Comparison of ENCODE assay signal across 8 mouse cellular contexts in genomic region chr19:8821146-8821545, GRCm38 (mm10). TPM values are rescaled to one million over a fixed set of nuclear protein-coding genes. Genes with fewer than 3 reads are reported as not detected.
DNase-seq lines count a peak whose midpoint lies in the region; ATAC-seq and TF ChIP-seq lines count a peak whose summit lies in the region.

No protein-coding gene starts in this region.

- H3K4me3 ChIP-seq in heart, adult 2 months, result peak overlapping the region; percentile 86
- peak overlapping the region; percentile 96 to 98 for H3K4me3 ChIP-seq in MEL (ENCODE audit: control insufficient read depth in 1 of 2, insufficient read depth in 1 of 2, low read depth in 2 of 2, low read length in 2 of 2)
- peak overlapping the region; percentile 99 for H3K4me3 ChIP-seq in intestine, embryonic 14.5 days (ENCODE audit: low read depth, low read length)
- H3K4me3 ChIP-seq in midbrain, embryonic 10.5 days, result peak overlapping the region; percentile 100

- no peak for TF ChIP-seq CTCF in heart, adult 2 months (IDR thresholded peaks at IDR 0.05)
- TF ChIP-seq CTCF in MEL (IDR thresholded peaks at IDR 0.05 in 2 of 3, conservative IDR thresholded peaks at IDR 0.05 in 1 of 3; ENCODE audit: control insufficient read depth in 1 of 3, insufficient read depth in 1 of 3, low read depth in 2 of 3, low read length in 3 of 3, poor library complexity in 1 of 3, severe bottlenecking in 1 of 3), result no peak

- no peak for ATAC-seq in intestine, embryonic 14.5 days (replicated peaks; ENCODE audit: low FRiP score, low TSS enrichment, low read depth)
- no peak for ATAC-seq in granulocyte monocyte progenitor cell, adult 5-6 weeks (replicated peaks; ENCODE audit: poor library complexity, severe bottlenecking)

- no peak for TF ChIP-seq RAD21 in MEL (IDR thresholded peaks at IDR 0.05; ENCODE audit: low read depth, low read length)

- H3K79me2 ChIP-seq in heart, adult 2 months (replicated peaks; ENCODE audit: control insufficient read depth, insufficient read depth, low read length), result peaks cover 1% of the 10 kb centered on the region; the same call in 1 of the 2 replicates
- peaks cover 53% of the 10 kb centered on the region for H3K79me2 ChIP-seq in MEL (ENCODE audit: control insufficient read depth, insufficient read depth, low read length, poor library complexity)

- intact Hi-C loops in heart, adult 2 months (cut with DNase I), result loop anchor here (5.0 kb wide), 1 partner anchor 76 kb away; the partner anchor contains the start of gene Ganab
- intact Hi-C loops in left cerebral cortex, postnatal 10 days (cut with DNase I), result no loop called here
- intact Hi-C loops in left cerebral cortex, postnatal 4 days (cut with DNase I), result loop anchor here (10.0 kb wide), 1 partner anchor 66 kb away; the partner anchor contains the start of gene Nxf1

- under 1% methylated on average over 7 of the region's 7 CpGs for WGBS in heart, adult 2 months
- under 1% methylated on average over 7 of the region's 7 CpGs for WGBS in intestine, embryonic 14.5 days
- 5% methylated on average over 7 of the region's 7 CpGs for WGBS in midbrain, embryonic 10.5 days

- no peak for TF ChIP-seq EP300 in heart, adult 2 months (IDR thresholded peaks at IDR 0.05; ENCODE audit: insufficient read depth, low read depth, low read length)
- no peak for TF ChIP-seq EP300 in MEL (IDR thresholded peaks at IDR 0.05; ENCODE audit: low read depth in 1 of 2, low read length in 2 of 2)

- peak overlapping the region; percentile 97 for H3K27ac ChIP-seq in heart, adult 2 months
- H3K27ac ChIP-seq in MEL (ENCODE audit: control insufficient read depth, low read depth, low read length), result peak overlapping the region; percentile 98
- H3K27ac ChIP-seq in intestine, embryonic 14.5 days (ENCODE audit: low read depth), result 0 out of 2 replicates have a peak overlapping the region, but pooled peaks have one; percentile 96
- peak overlapping the region; percentile 98 for H3K27ac ChIP-seq in midbrain, embryonic 10.5 days (replicated peaks)

- peak overlapping the region; percentile 93 for H3K9ac ChIP-seq in heart, adult 2 months (ENCODE audit: low read depth, low read length)
- peak overlapping the region; percentile 93 for H3K9ac ChIP-seq in MEL (ENCODE audit: control insufficient read depth, low read depth, low read length, poor library complexity, severe bottlenecking)
- peak overlapping the region; percentile 94 for H3K9ac ChIP-seq in intestine, embryonic 14.5 days (ENCODE audit: low read length)

- H3K27me3 ChIP-seq in heart, adult 2 months (ENCODE audit: control insufficient read depth, insufficient read depth, low read length), result no peaks in the 10 kb centered on the region
- H3K27me3 ChIP-seq in MEL (ENCODE audit: control insufficient read depth in 1 of 2, insufficient read depth in 2 of 2, low read length in 2 of 2), result no peaks in the 10 kb centered on the region
- H3K27me3 ChIP-seq in intestine, embryonic 14.5 days (replicated peaks; ENCODE audit: control insufficient read depth, insufficient read depth, low read length), result no peaks in the 10 kb centered on the region
- no peaks in the 10 kb centered on the region for H3K27me3 ChIP-seq in midbrain, embryonic 10.5 days (ENCODE audit: low read depth, poor library complexity, severe bottlenecking)

- peak overlapping the region; percentile 79 for H3K4me2 ChIP-seq in intestine, embryonic 14.5 days (ENCODE audit: low read length)

- H3K4me1 ChIP-seq in heart, adult 2 months (ENCODE audit: control insufficient read depth, insufficient read depth, low read length), result peaks cover 7% of the 10 kb centered on the region
- peaks cover 5 to 11% of the 10 kb centered on the region in 2 experiments; a peak in 3 of 4 replicates for H3K4me1 ChIP-seq in MEL (ENCODE audit: control insufficient read depth in 1 of 2, insufficient read depth in 2 of 2, low read length in 2 of 2)
- peaks cover 27% of the 10 kb centered on the region for H3K4me1 ChIP-seq in intestine, embryonic 14.5 days (replicated peaks; ENCODE audit: control insufficient read depth, insufficient read depth, low read length)
- H3K4me1 ChIP-seq in midbrain, embryonic 10.5 days, result peaks cover 46% of the 10 kb centered on the region

- TF ChIP-seq POLR2A in heart, adult 2 months (IDR thresholded peaks at IDR 0.05; ENCODE audit: insufficient read depth, low read depth, low read length), result no peak
- TF ChIP-seq POLR2A in MEL (IDR thresholded peaks at IDR 0.05; ENCODE audit: control insufficient read depth in 1 of 2, insufficient read depth in 1 of 2, low read depth in 1 of 2, low read length in 2 of 2, poor library complexity in 1 of 2), result no peak

- H3K36me3 ChIP-seq in heart, adult 2 months (ENCODE audit: control insufficient read depth, insufficient read depth, low read length), result peaks cover 31% of the 10 kb centered on the region
- peaks cover 26 to 30% of the 10 kb centered on the region in 2 experiments for H3K36me3 ChIP-seq in MEL (ENCODE audit: control insufficient read depth in 1 of 2, insufficient read depth in 2 of 2, low read length in 2 of 2)
- H3K36me3 ChIP-seq in intestine, embryonic 14.5 days (ENCODE audit: control insufficient read depth, insufficient read depth, low read length), result peaks cover 44% of the 10 kb centered on the region
- H3K36me3 ChIP-seq in midbrain, embryonic 10.5 days, result peaks cover 58% of the 10 kb centered on the region

- DNase-seq in heart, adult 2 months, result no peak
- no peak for DNase-seq in heart, adult 18-20 months
- peak; percentile 35 for DNase-seq in MEL (ENCODE audit: low read depth, low spot score)
- no peak for DNase-seq in intestine, embryonic 14.5 days (ENCODE audit: low spot score)
- no peak for DNase-seq in midbrain, embryonic 10.5 days (ENCODE audit: low spot score)
- DNase-seq in left cerebral cortex, postnatal 10 days (ENCODE audit: extremely low spot score in 1 of 2, low spot score in 2 of 2), result no peak
- no peak for DNase-seq in left cerebral cortex, postnatal 4 days

- H3K9me3 ChIP-seq in MEL (replicated peaks; ENCODE audit: insufficient read depth, low read length), result no peaks in the 10 kb centered on the region
- no peaks in the 10 kb centered on the region for H3K9me3 ChIP-seq in intestine, embryonic 14.5 days (ENCODE audit: control insufficient read depth, low read length)
- H3K9me3 ChIP-seq in midbrain, embryonic 10.5 days (replicated peaks), result no peaks in the 10 kb centered on the region

RNA-seq across cellular contexts. Expression of gene Hnrnpul2, which starts 1.3 kb away (rescaled TPM):
- 10 to 100 TPM; 44.7 to 47.5 TPM for total RNA-seq in heart, adult 2 months (2021)
- 12.4 and 23.2 TPM in 2 replicates for polyA plus RNA-seq in heart, adult 2 months (2012; rRNA removed)
- total RNA-seq in heart, adult 18-20 months (2021), result 10 to 100 TPM; 47.2 to 47.4 TPM
- 39.4 and 44.6 TPM in 2 replicates for total RNA-seq in MEL (2012; rRNA removed)
- polyA plus RNA-seq in MEL (2012; ENCODE audit: insufficient read depth in 1 of 2, insufficient read length in 2 of 2, low read depth in 1 of 2, low replicate concordance in 2 of 2, missing spikeins in 1 of 2), result 100 to 1,000 TPM; 106 to 174 TPM
- 6.5 and 7.7 TPM in 2 replicates for polyA plus RNA-seq in intestine, embryonic 14.5 days (2014; fragmentation: Nextera tagmentation; extraction: Ambion mirVana)
- 4.3 and 4.4 TPM in 2 replicates for polyA plus RNA-seq in midbrain, embryonic 10.5 days (2016; fragmentation: Nextera tagmentation; extraction: Ambion mirVana)
- total RNA-seq in left cerebral cortex, postnatal 10 days (2021), result 10 to 100 TPM; 98.6 to 98.9 TPM
- total RNA-seq in granulocyte monocyte progenitor cell, adult 5-6 weeks (2014; fragmentation: Nextera tagmentation), result 71.4 and 85.1 TPM in 2 replicates
- total RNA-seq in granulocyte monocyte progenitor cell, adult 5-6 weeks (2017), result 82.8 and 88.5 TPM in 2 replicates
- 100 to 1,000 TPM; 108 to 116 TPM for total RNA-seq in left cerebral cortex, postnatal 4 days (2021)

RNA-seq across cellular contexts. Expression of gene Ttc9c, which starts 2.0 kb away (rescaled TPM):
- 10 to 100 TPM; 14.1 TPM for total RNA-seq in heart, adult 2 months (2021)
- 9.5 and 17.8 TPM in 2 replicates for polyA plus RNA-seq in heart, adult 2 months (2012; rRNA removed)
- 10 to 100 TPM; 13.6 to 18.3 TPM for total RNA-seq in heart, adult 18-20 months (2021)
- total RNA-seq in MEL (2012; rRNA removed), result 22.9 and 24.2 TPM in 2 replicates
- polyA plus RNA-seq in MEL (2012; ENCODE audit: insufficient read depth in 1 of 2, insufficient read length in 2 of 2, low read depth in 1 of 2, low replicate concordance in 2 of 2, missing spikeins in 1 of 2), result 10 to 100 TPM in 1 of 2 experiments, not detected in 1; 29.8 TPM
- polyA plus RNA-seq in intestine, embryonic 14.5 days (2014; fragmentation: Nextera tagmentation; extraction: Ambion mirVana), result 38.5 and 48.4 TPM in 2 replicates
- 69.0 and 74.5 TPM in 2 replicates for polyA plus RNA-seq in midbrain, embryonic 10.5 days (2016; fragmentation: Nextera tagmentation; extraction: Ambion mirVana)
- 10 to 100 TPM; 27.7 to 29.0 TPM for total RNA-seq in left cerebral cortex, postnatal 10 days (2021)
- 41.3 and 42.1 TPM in 2 replicates for total RNA-seq in granulocyte monocyte progenitor cell, adult 5-6 weeks (2014; fragmentation: Nextera tagmentation)
- 62.8 and 65.0 TPM in 2 replicates for total RNA-seq in granulocyte monocyte progenitor cell, adult 5-6 weeks (2017)
- total RNA-seq in left cerebral cortex, postnatal 4 days (2021), result 10 to 100 TPM; 46.0 to 47.2 TPM

RNA-seq across cellular contexts. Expression of gene AC129217.1, which starts 8.4 kb away (rescaled TPM):
- total RNA-seq in heart, adult 2 months (2021), result not detected
- polyA plus RNA-seq in heart, adult 2 months (2012; rRNA removed), result not detected in 2 replicates
- total RNA-seq in heart, adult 18-20 months (2021), result not detected
- total RNA-seq in MEL (2012; rRNA removed), result 0.23 TPM in 1 of 2 replicates, not detected in the other
- 10 to 100 TPM in 1 of 2 experiments, not detected in 1; 53.4 TPM for polyA plus RNA-seq in MEL (2012; ENCODE audit: insufficient read depth in 1 of 2, insufficient read length in 2 of 2, low read depth in 1 of 2, low replicate concordance in 2 of 2, missing spikeins in 1 of 2)
- polyA plus RNA-seq in intestine, embryonic 14.5 days (2014; fragmentation: Nextera tagmentation; extraction: Ambion mirVana), result not detected in 2 replicates
- polyA plus RNA-seq in midbrain, embryonic 10.5 days (2016; fragmentation: Nextera tagmentation; extraction: Ambion mirVana), result not detected in 2 replicates
- total RNA-seq in left cerebral cortex, postnatal 10 days (2021), result 1 to 10 TPM in 1 of 2 experiments, not detected in 1; 1.9 TPM
- not detected in 2 replicates for total RNA-seq in granulocyte monocyte progenitor cell, adult 5-6 weeks (2014; fragmentation: Nextera tagmentation)
- total RNA-seq in granulocyte monocyte progenitor cell, adult 5-6 weeks (2017), result 34.1 TPM in 1 of 2 replicates, not detected in the other
- not detected for total RNA-seq in left cerebral cortex, postnatal 4 days (2021)

RNA-seq across cellular contexts. Expression of gene Bscl2, which starts 16.1 kb away (rescaled TPM):
- total RNA-seq in heart, adult 2 months (2021), result 10 to 100 TPM; 22.6 to 23.5 TPM
- polyA plus RNA-seq in heart, adult 2 months (2012; rRNA removed), result 52.3 and 67.7 TPM in 2 replicates
- 10 to 100 TPM; 24.7 to 32.2 TPM for total RNA-seq in heart, adult 18-20 months (2021)
- 26.0 and 29.5 TPM in 2 replicates for total RNA-seq in MEL (2012; rRNA removed)
- polyA plus RNA-seq in MEL (2012; ENCODE audit: insufficient read depth in 1 of 2, insufficient read length in 2 of 2, low read depth in 1 of 2, low replicate concordance in 2 of 2, missing spikeins in 1 of 2), result 10 to 100 TPM in 1 of 2 experiments, not detected in 1; 51.3 TPM
- 39.6 and 40.9 TPM in 2 replicates for polyA plus RNA-seq in intestine, embryonic 14.5 days (2014; fragmentation: Nextera tagmentation; extraction: Ambion mirVana)
- polyA plus RNA-seq in midbrain, embryonic 10.5 days (2016; fragmentation: Nextera tagmentation; extraction: Ambion mirVana), result 55.2 and 63.4 TPM in 2 replicates
- total RNA-seq in left cerebral cortex, postnatal 10 days (2021), result 10 to 100 TPM; 96.1 to 97.0 TPM
- 61.8 and 89.4 TPM in 2 replicates for total RNA-seq in granulocyte monocyte progenitor cell, adult 5-6 weeks (2014; fragmentation: Nextera tagmentation)
- total RNA-seq in granulocyte monocyte progenitor cell, adult 5-6 weeks (2017), result 33.9 and 34.6 TPM in 2 replicates
- total RNA-seq in left cerebral cortex, postnatal 4 days (2021), result 10 to 100 TPM; 76.9 to 78.4 TPM

RNA-seq across cellular contexts. Expression of gene Gng3, which starts 17.8 kb away (rescaled TPM):
- total RNA-seq in heart, adult 2 months (2021), result not detected
- 0.23 and 0.35 TPM in 2 replicates for polyA plus RNA-seq in heart, adult 2 months (2012; rRNA removed)
- total RNA-seq in heart, adult 18-20 months (2021), result not detected
- 0.15 and 0.29 TPM in 2 replicates for total RNA-seq in MEL (2012; rRNA removed)
- 1 to 10 TPM in 1 of 2 experiments, not detected in 1; 2.5 TPM for polyA plus RNA-seq in MEL (2012; ENCODE audit: insufficient read depth in 1 of 2, insufficient read length in 2 of 2, low read depth in 1 of 2, low replicate concordance in 2 of 2, missing spikeins in 1 of 2)
- 23.7 and 25.2 TPM in 2 replicates for polyA plus RNA-seq in intestine, embryonic 14.5 days (2014; fragmentation: Nextera tagmentation; extraction: Ambion mirVana)
- 60.0 and 104 TPM in 2 replicates for polyA plus RNA-seq in midbrain, embryonic 10.5 days (2016; fragmentation: Nextera tagmentation; extraction: Ambion mirVana)
- total RNA-seq in left cerebral cortex, postnatal 10 days (2021), result 100 to 1,000 TPM; 319 to 328 TPM
- not detected in 2 replicates for total RNA-seq in granulocyte monocyte progenitor cell, adult 5-6 weeks (2014; fragmentation: Nextera tagmentation)
- total RNA-seq in granulocyte monocyte progenitor cell, adult 5-6 weeks (2017), result 0.26 TPM in 1 of 2 replicates, not detected in the other
- total RNA-seq in left cerebral cortex, postnatal 4 days (2021), result 100 to 1,000 TPM; 275 to 279 TPM
